Mouse (Mus musculus): ENCODE measurements around the gene Snx30. TPM values are rescaled to one million over a fixed set of nuclear protein-coding genes. Genes with fewer than 3 reads are reported as not detected.

Gene Snx30
- polyA plus RNA-seq, 2 experiments, result 1.6 to 2.2 TPM

DNA sequence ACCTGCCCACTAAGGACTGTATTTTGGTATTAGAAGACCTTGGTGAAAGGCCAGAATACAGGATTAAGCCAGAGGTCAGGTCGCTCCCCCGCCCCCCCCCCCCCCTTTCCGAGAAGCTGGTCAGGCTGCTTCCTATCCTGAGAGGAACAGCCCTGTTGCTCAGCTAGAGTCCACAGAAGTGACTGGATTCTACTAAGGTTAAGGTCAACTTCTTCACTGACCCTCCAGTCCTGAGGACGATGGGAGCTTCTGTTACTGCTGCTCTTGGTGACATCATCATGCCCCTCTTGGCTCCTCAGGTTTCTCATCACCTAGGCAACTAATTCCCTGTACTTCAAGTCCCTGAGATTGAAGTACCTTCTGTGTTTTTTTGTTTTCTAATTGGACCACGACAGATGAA, 10.4 kb downstream of the Snx30 start:
- DNase-seq (ENCODE audit: low read depth in 3 of 3, low spot score in 3 of 3) (no peak), ATAC-seq (ENCODE audit: insufficient read depth) (no peak)
- 64% methylated on average over 5 of the region's 5 CpGs for WGBS (ENCODE audit: insufficient replicate concordance)
- Histone ChIP-seq H3K4me2 (ENCODE audit: low read depth) (no peak overlapping the region), H3K27ac (no peak overlapping the region), H3K4me3 (ENCODE audit: insufficient read depth in 1 of 2, low read depth in 2 of 2, low read length in 2 of 2) (no peak overlapping the region), H3K36me3 (replicated peaks; ENCODE audit: control insufficient read depth, insufficient read depth, low read depth) (no peaks in the 10 kb centered on the region), H3K9ac (replicated peaks) (no peak overlapping the region), H3K9me3 (ENCODE audit: control insufficient read depth, low read length) (no peaks in the 10 kb centered on the region), H3K4me1 (replicated peaks; ENCODE audit: control insufficient read depth in 2 of 2, insufficient read depth in 2 of 2, low read length in 1 of 2) (peaks cover 12 to 46% of the 10 kb centered on the region in 2 experiments), H3K27me3 (ENCODE audit: control insufficient read depth, insufficient read depth, low read length) (no peaks in the 10 kb centered on the region)
- TF ChIP-seq CTCF (IDR thresholded peaks at IDR 0.05; ENCODE audit: low read depth), result no peak
- TF ChIP-seq EP300 (IDR thresholded peaks at IDR 0.05; ENCODE audit: low read depth), result no peak

DNA sequence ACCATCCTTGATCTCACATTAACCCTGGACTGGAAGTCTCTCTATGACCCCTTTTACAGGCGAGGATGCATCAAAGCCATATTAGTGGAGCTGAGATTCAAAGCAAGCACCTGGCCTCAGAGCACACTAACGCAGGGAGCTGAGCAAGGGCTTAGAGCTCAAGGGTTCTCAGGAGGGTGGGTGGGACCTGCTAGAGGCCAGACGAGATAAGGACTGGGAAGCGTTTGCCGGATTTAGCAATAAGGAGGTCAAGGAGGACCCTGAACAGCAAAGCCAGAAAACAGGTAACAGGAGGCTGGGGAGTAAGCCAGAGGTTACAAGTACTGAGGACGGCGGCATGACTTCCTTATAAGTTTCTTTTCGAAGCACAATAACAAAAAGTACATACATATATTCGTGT, 10.8 kb downstream of the Snx30 start:
- H3K4me2 ChIP-seq (ENCODE audit: low read depth), result no peak overlapping the region
- H3K9ac ChIP-seq (replicated peaks), result no peak overlapping the region
- peaks cover 12 to 46% of the 10 kb centered on the region in 2 experiments for H3K4me1 ChIP-seq (replicated peaks; ENCODE audit: control insufficient read depth in 2 of 2, insufficient read depth in 2 of 2, low read length in 1 of 2)
- DNase-seq (ENCODE audit: low read depth in 3 of 3, low spot score in 3 of 3) (no peak), ATAC-seq (ENCODE audit: insufficient read depth) (no peak)
- no peak overlapping the region for H3K27ac ChIP-seq
- TF ChIP-seq CTCF (IDR thresholded peaks at IDR 0.05; ENCODE audit: low read depth) (no peak), EP300 (IDR thresholded peaks at IDR 0.05; ENCODE audit: low read depth) (no peak)
- H3K27me3 ChIP-seq (ENCODE audit: control insufficient read depth, insufficient read depth, low read length), result no peaks in the 10 kb centered on the region
- WGBS (ENCODE audit: insufficient replicate concordance), result 47% methylated on average over 9 of the region's 9 CpGs
- H3K36me3 ChIP-seq (replicated peaks; ENCODE audit: control insufficient read depth, insufficient read depth, low read depth), result no peaks in the 10 kb centered on the region
- H3K9me3 ChIP-seq (ENCODE audit: control insufficient read depth, low read length), result no peaks in the 10 kb centered on the region
- H3K4me3 ChIP-seq (ENCODE audit: insufficient read depth in 1 of 2, low read depth in 2 of 2, low read length in 2 of 2), result no peak overlapping the region

DNA sequence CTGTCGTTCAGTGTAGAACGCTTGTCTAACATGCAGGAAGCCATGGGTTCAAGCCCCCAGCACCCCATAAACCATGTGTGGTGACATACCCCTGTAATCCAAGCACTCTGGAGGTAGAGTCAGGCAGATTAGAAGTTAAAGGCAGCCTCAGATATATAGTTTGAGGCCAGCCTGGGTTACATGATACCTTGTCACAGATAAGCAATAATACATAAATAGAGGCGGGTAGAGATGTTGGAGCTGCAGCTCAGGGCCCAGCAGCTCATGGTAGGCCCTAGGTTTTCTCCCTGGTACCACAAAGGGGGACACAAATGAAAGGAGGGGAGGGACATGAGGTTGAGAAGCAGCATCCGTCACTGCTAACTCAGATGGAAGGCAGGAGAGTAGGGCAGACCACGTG, 12.2 kb downstream of the Snx30 start:
- Histone ChIP-seq H3K36me3 (replicated peaks; ENCODE audit: control insufficient read depth, insufficient read depth, low read depth) (no peaks in the 10 kb centered on the region), H3K27ac (no peak overlapping the region), H3K4me1 (replicated peaks; ENCODE audit: control insufficient read depth in 2 of 2, insufficient read depth in 2 of 2, low read length in 1 of 2) (peaks cover 12 to 46% of the 10 kb centered on the region in 2 experiments), H3K4me3 (ENCODE audit: insufficient read depth in 1 of 2, low read depth in 2 of 2, low read length in 2 of 2) (no peak overlapping the region), H3K9ac (replicated peaks) (no peak overlapping the region), H3K4me2 (ENCODE audit: low read depth) (no peak overlapping the region), H3K9me3 (ENCODE audit: control insufficient read depth, low read length) (no peaks in the 10 kb centered on the region), H3K27me3 (ENCODE audit: control insufficient read depth, insufficient read depth, low read length) (no peaks in the 10 kb centered on the region)
- peak; percentile 34; the same call in 1 of the 2 replicates for ATAC-seq (ENCODE audit: insufficient read depth)
- no peak for TF ChIP-seq CTCF (IDR thresholded peaks at IDR 0.05; ENCODE audit: low read depth)
- TF ChIP-seq EP300 (IDR thresholded peaks at IDR 0.05; ENCODE audit: low read depth), result peak; percentile 43; the same call in 1 of the 2 replicates
- 33% methylated on average over 5 of the region's 5 CpGs for WGBS (ENCODE audit: insufficient replicate concordance)
- no peak for DNase-seq (ENCODE audit: low read depth in 3 of 3, low spot score in 3 of 3)

DNA sequence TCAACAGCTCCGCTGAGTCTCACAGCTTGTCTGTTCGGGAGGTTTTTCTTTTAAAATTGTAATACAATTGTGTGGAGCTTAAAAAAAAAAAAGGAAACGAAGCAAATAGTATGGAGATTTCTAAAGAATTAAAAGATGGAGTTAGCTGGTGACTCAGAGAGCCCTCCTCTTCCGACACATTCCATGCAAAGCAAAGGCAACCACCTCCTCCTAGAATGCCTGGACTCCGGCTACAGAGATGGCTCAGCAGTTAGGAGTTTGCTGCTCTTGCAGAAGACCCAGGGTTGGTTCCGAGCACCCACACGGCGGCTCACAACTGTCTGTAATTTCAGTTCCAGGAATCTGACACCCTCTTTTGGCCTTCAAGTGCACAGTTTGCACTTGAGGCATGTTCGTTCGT, 12.9 kb downstream of the Snx30 start:
- no peaks in the 10 kb centered on the region for H3K9me3 ChIP-seq (ENCODE audit: control insufficient read depth, low read length)
- H3K27me3 ChIP-seq (ENCODE audit: control insufficient read depth, insufficient read depth, low read length), result no peaks in the 10 kb centered on the region
- no peaks in the 10 kb centered on the region for H3K36me3 ChIP-seq (replicated peaks; ENCODE audit: control insufficient read depth, insufficient read depth, low read depth)
- 76% methylated on average over 10 of the region's 10 CpGs for WGBS (ENCODE audit: insufficient replicate concordance)
- H3K4me2 ChIP-seq (ENCODE audit: low read depth), result no peak overlapping the region
- no peak overlapping the region for H3K27ac ChIP-seq
- no peak overlapping the region for H3K4me3 ChIP-seq (ENCODE audit: insufficient read depth in 1 of 2, low read depth in 2 of 2, low read length in 2 of 2)
- ATAC-seq (ENCODE audit: insufficient read depth) (no peak), DNase-seq (ENCODE audit: low read depth in 3 of 3, low spot score in 3 of 3) (no peak)
- peaks cover 12 to 44% of the 10 kb centered on the region in 2 experiments for H3K4me1 ChIP-seq (replicated peaks; ENCODE audit: control insufficient read depth in 2 of 2, insufficient read depth in 2 of 2, low read length in 1 of 2)
- H3K9ac ChIP-seq (replicated peaks), result no peak overlapping the region
- no peak for TF ChIP-seq EP300 (IDR thresholded peaks at IDR 0.05; ENCODE audit: low read depth)
- no peak for TF ChIP-seq CTCF (IDR thresholded peaks at IDR 0.05; ENCODE audit: low read depth)

DNA sequence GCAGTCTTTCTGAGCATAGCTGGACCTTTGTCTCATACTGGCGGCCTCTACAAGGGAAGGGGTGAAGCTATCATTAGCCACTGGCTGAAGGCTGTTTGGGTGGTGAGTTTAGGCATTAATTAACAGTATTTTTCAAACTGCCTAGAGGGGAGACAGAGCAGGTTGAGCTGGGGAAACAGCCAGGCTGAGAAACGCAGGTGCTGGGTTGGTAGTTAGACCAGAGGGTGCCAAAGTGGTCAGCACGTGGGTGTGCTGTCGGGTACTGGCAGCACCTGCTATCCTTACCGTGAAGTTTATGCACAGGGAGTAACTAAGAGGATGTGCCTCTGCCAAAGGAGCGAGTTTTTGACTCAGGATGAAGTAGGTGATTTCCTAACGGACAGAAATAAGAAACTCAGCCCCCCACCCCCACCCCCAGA, 13.4 kb downstream of the Snx30 start:
- Histone ChIP-seq H3K36me3 (replicated peaks; ENCODE audit: control insufficient read depth, insufficient read depth, low read depth) (no peaks in the 10 kb centered on the region), H3K9me3 (ENCODE audit: control insufficient read depth, low read length) (no peaks in the 10 kb centered on the region), H3K4me3 (ENCODE audit: insufficient read depth in 1 of 2, low read depth in 2 of 2, low read length in 2 of 2) (no peak overlapping the region), H3K27ac (no peak overlapping the region), H3K9ac (replicated peaks) (no peak overlapping the region), H3K27me3 (ENCODE audit: control insufficient read depth, insufficient read depth, low read length) (no peaks in the 10 kb centered on the region), H3K4me1 (replicated peaks; ENCODE audit: control insufficient read depth in 2 of 2, insufficient read depth in 2 of 2, low read length in 1 of 2) (peaks cover 11 to 38% of the 10 kb centered on the region in 2 experiments), H3K4me2 (ENCODE audit: low read depth) (no peak overlapping the region)
- ATAC-seq (ENCODE audit: insufficient read depth) (no peak), DNase-seq (ENCODE audit: low read depth in 3 of 3, low spot score in 3 of 3) (no peak)
- 30% methylated on average over 7 of the region's 7 CpGs for WGBS (ENCODE audit: insufficient replicate concordance)
- TF ChIP-seq CTCF (IDR thresholded peaks at IDR 0.05; ENCODE audit: low read depth), result no peak
- no peak for TF ChIP-seq EP300 (IDR thresholded peaks at IDR 0.05; ENCODE audit: low read depth)

Measured in liver, embryonic 14.5 days (tissue).